19 mouse cellular contexts compared by ENCODE assay signal in the genomic region with DNA sequence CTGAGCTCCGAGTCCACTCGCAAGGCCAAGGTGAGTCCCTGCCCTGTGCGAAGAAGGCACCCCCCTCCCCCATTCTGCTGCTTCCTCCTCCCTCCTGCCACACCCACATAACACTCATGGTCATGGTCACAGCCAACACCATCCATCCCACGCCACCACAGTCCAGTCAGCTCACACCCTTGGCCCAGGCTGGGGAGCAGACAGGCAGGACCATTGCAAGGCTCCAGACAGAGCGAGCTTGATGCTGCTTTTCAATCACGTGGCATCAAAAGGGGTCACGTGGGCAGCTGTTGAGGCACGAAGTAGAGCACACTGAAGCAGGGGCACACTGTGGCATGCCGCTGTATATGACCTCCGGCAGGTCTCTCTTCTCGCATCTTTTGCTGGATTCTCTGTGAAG. TPM values are rescaled to one million over a fixed set of nuclear protein-coding genes. Genes with fewer than 3 reads are reported as not detected.
A peak's percentile ranks its signal among the peaks of the same experiment; 100 is the strongest.
DNase-seq lines count a peak whose midpoint lies in the region; ATAC-seq and TF ChIP-seq lines count a peak whose summit lies in the region.
"Had no signal": no experiment of that assay in that cellular context is flagged by ENCODE, and none has a peak within 500 bp of the region (broad histone marks: within the 10 kb centered on the region; RNA-seq: fewer than 3 reads in every experiment).

No protein-coding gene starts in this region.

- no peaks in the 10 kb centered on the region for H3K9me3 ChIP-seq in hindbrain, embryonic 10.5 days
- H3K9me3 ChIP-seq in hindbrain, postnatal 0 days (ENCODE audit: low read length), result no peaks in the 10 kb centered on the region
- no peaks in the 10 kb centered on the region for H3K9me3 ChIP-seq in neural tube, embryonic 11.5 days (ENCODE audit: control insufficient read depth, low read length)
- H3K9me3 ChIP-seq in neural tube, embryonic 15.5 days (replicated peaks), result no peaks in the 10 kb centered on the region
- H3K9me3 ChIP-seq in hindbrain, embryonic 13.5 days, result no peaks in the 10 kb centered on the region
- H3K9me3 ChIP-seq: heart, embryonic 15.5 days; midbrain, embryonic 13.5 days had no signal

- peak; percentile 62 for DNase-seq in adrenal gland, adult 2 months
- DNase-seq in adrenal gland, postnatal 36 days, result no peak
- DNase-seq in hindbrain, embryonic 10.5 days (ENCODE audit: low spot score), result no peak
- no peak for DNase-seq in hindbrain, postnatal 0 days (ENCODE audit: low spot score)
- no peak for DNase-seq in neural tube, embryonic 11.5 days (ENCODE audit: low spot score)
- DNase-seq in adrenal gland, postnatal 4 days (ENCODE audit: low spot score in 2 of 2), result no peak
- DNase-seq: gastrocnemius, postnatal 36 days; kidney, adult 9 months; liver, postnatal 0 days had no signal

- peak overlapping the region; percentile 87 for H3K27ac ChIP-seq in hindbrain, embryonic 10.5 days
- no peak overlapping the region for H3K27ac ChIP-seq in hindbrain, postnatal 0 days
- H3K27ac ChIP-seq in neural tube, embryonic 11.5 days (ENCODE audit: low read depth, low read length), result no peak overlapping the region; the same call in 1 of the 2 replicates
- no peak overlapping the region for H3K27ac ChIP-seq in neural tube, embryonic 15.5 days (replicated peaks)
- H3K27ac ChIP-seq in hindbrain, embryonic 13.5 days, result no peak overlapping the region; the same call in 1 of the 2 replicates

- H3K27me3 ChIP-seq in hindbrain, embryonic 10.5 days (ENCODE audit: insufficient read depth, poor library complexity, severe bottlenecking), result peaks cover 26% of the 10 kb centered on the region
- no peaks in the 10 kb centered on the region for H3K27me3 ChIP-seq in hindbrain, postnatal 0 days (ENCODE audit: insufficient read depth, low read length)
- no peaks in the 10 kb centered on the region for H3K27me3 ChIP-seq in neural tube, embryonic 11.5 days (ENCODE audit: control insufficient read depth, insufficient read depth, low read length)
- no peaks in the 10 kb centered on the region for H3K27me3 ChIP-seq in neural tube, embryonic 15.5 days (replicated peaks)
- 0 out of 2 replicates have a peak, but pooled peaks cover 10% of the 10 kb centered on the region for H3K27me3 ChIP-seq in hindbrain, embryonic 13.5 days
- H3K27me3 ChIP-seq: heart, embryonic 15.5 days; Patski had no signal

- H3K9ac ChIP-seq in hindbrain, postnatal 0 days (replicated peaks; ENCODE audit: low read length), result no peak overlapping the region
- no peak overlapping the region; the same call in 1 of the 2 replicates for H3K9ac ChIP-seq in neural tube, embryonic 11.5 days (ENCODE audit: low read length)
- H3K9ac ChIP-seq in neural tube, embryonic 15.5 days (replicated peaks), result no peak overlapping the region
- peak overlapping the region; percentile 71; the same call in 1 of the 2 replicates for H3K9ac ChIP-seq in hindbrain, embryonic 13.5 days
- H3K9ac ChIP-seq: liver, postnatal 0 days had no signal

- H3K4me3 ChIP-seq in hindbrain, embryonic 10.5 days, result no peak overlapping the region
- no peak overlapping the region for H3K4me3 ChIP-seq in hindbrain, postnatal 0 days (ENCODE audit: low read length)
- no peak overlapping the region for H3K4me3 ChIP-seq in neural tube, embryonic 11.5 days (ENCODE audit: low read depth, low read length)
- H3K4me3 ChIP-seq in neural tube, embryonic 15.5 days (replicated peaks), result no peak overlapping the region
- no peak overlapping the region for H3K4me3 ChIP-seq in hindbrain, embryonic 13.5 days
- H3K4me3 ChIP-seq: erythroblast, embryonic 14.5 days; midbrain, embryonic 13.5 days had no signal

- ATAC-seq in hindbrain, postnatal 0 days, result no peak
- peak; percentile 33; the same call in 1 of the 2 replicates for ATAC-seq in neural tube, embryonic 11.5 days (ENCODE audit: insufficient read depth, low FRiP score, low TSS enrichment)
- no peak for ATAC-seq in neural tube, embryonic 15.5 days (ENCODE audit: low FRiP score)
- no peak for ATAC-seq in hindbrain, embryonic 13.5 days (ENCODE audit: low FRiP score)
- ATAC-seq: liver, postnatal 0 days; Patski had no signal

- TF ChIP-seq CTCF in hindbrain, postnatal 0 days (IDR thresholded peaks at IDR 0.05; ENCODE audit: low read depth), result no peak

- H3K4me1 ChIP-seq in hindbrain, embryonic 10.5 days (replicated peaks), result peaks cover 95% of the 10 kb centered on the region
- peaks cover 22% of the 10 kb centered on the region; the same call in 1 of the 2 replicates for H3K4me1 ChIP-seq in hindbrain, postnatal 0 days (ENCODE audit: insufficient read depth, low read length)
- H3K4me1 ChIP-seq in neural tube, embryonic 11.5 days (ENCODE audit: control insufficient read depth, insufficient read depth, low read length), result peaks cover 31% of the 10 kb centered on the region
- peaks cover 36% of the 10 kb centered on the region for H3K4me1 ChIP-seq in neural tube, embryonic 15.5 days
- H3K4me1 ChIP-seq in hindbrain, embryonic 13.5 days (replicated peaks), result peaks cover 64% of the 10 kb centered on the region

- WGBS in hindbrain, embryonic 10.5 days, result 75% methylated on average over 11 of the region's 11 CpGs
- 81% methylated on average over 11 of the region's 11 CpGs for WGBS in hindbrain, postnatal 0 days
- WGBS in neural tube, embryonic 11.5 days, result 84% methylated on average over 11 of the region's 11 CpGs
- 74% methylated on average over 11 of the region's 11 CpGs for WGBS in neural tube, embryonic 15.5 days
- 75% methylated on average over 11 of the region's 11 CpGs for whole genome bisulfite sequencing in hindbrain, embryonic 13.5 days

- peaks cover 55% of the 10 kb centered on the region for H3K36me3 ChIP-seq in hindbrain, embryonic 10.5 days
- peaks cover 29% of the 10 kb centered on the region for H3K36me3 ChIP-seq in hindbrain, postnatal 0 days (ENCODE audit: insufficient read depth, low read length)
- 0 out of 2 replicates have a peak, but pooled peaks cover 3% of the 10 kb centered on the region for H3K36me3 ChIP-seq in neural tube, embryonic 11.5 days (ENCODE audit: control insufficient read depth, insufficient read depth, low read length)
- peaks cover 45% of the 10 kb centered on the region for H3K36me3 ChIP-seq in neural tube, embryonic 15.5 days
- peaks cover 57% of the 10 kb centered on the region for H3K36me3 ChIP-seq in hindbrain, embryonic 13.5 days

- H3K4me2 ChIP-seq in hindbrain, postnatal 0 days (ENCODE audit: low read depth, low read length), result no peak overlapping the region
- H3K4me2 ChIP-seq in neural tube, embryonic 11.5 days (ENCODE audit: low read depth), result no peak overlapping the region
- H3K4me2 ChIP-seq in neural tube, embryonic 15.5 days, result no peak overlapping the region
- H3K4me2 ChIP-seq in hindbrain, embryonic 13.5 days, result no peak overlapping the region

RNA-seq across cellular contexts. Expression of a gene that starts 7.3 kb away (rescaled TPM):
- 100 to 1,000 TPM in 1 of 2 experiments, 10 to 100 TPM in 1; 81.6 to 102 TPM for total RNA-seq in adrenal gland, adult 2 months (2021)
- 344 and 374 TPM in 2 replicates for polyA plus RNA-seq in adrenal gland, adult 2 months (2012; rRNA removed)
- 10 to 100 TPM; 78.2 to 96.3 TPM for total RNA-seq in adrenal gland, postnatal 36 days (2021)
- 66.4 and 73.5 TPM in 2 replicates for polyA plus RNA-seq in hindbrain, embryonic 10.5 days (2016; fragmentation: Nextera tagmentation; extraction: Ambion mirVana)
- 144 and 155 TPM in 2 replicates for total RNA-seq in hindbrain, postnatal 0 days (2014; rRNA removed)
- polyA plus RNA-seq in hindbrain, postnatal 0 days (2015; fragmentation: Nextera tagmentation; extraction: Ambion mirVana), result 144 and 161 TPM in 2 replicates
- 74.6 and 78.1 TPM in 2 replicates for polyA plus RNA-seq in neural tube, embryonic 11.5 days (2014; fragmentation: Nextera tagmentation; extraction: Ambion mirVana)
- polyA plus RNA-seq in neural tube, embryonic 15.5 days (2015; fragmentation: Nextera tagmentation; extraction: Ambion mirVana), result 141 and 158 TPM in 2 replicates
- polyA plus RNA-seq in hindbrain, embryonic 13.5 days (2015; fragmentation: Nextera tagmentation; extraction: Ambion mirVana), result 114 and 116 TPM in 2 replicates
- total RNA-seq in adrenal gland, postnatal 4 days (2021), result 100 to 1,000 TPM; 107 to 113 TPM

RNA-seq across cellular contexts. Expression of a gene that starts 29.5 kb away (rescaled TPM):
- total RNA-seq in adrenal gland, adult 2 months (2021), result 10 to 100 TPM; 59.0 to 63.2 TPM
- polyA plus RNA-seq in adrenal gland, adult 2 months (2012; rRNA removed), result 342 and 389 TPM in 2 replicates
- total RNA-seq in adrenal gland, postnatal 36 days (2021), result 10 to 100 TPM; 38.8 to 57.7 TPM
- polyA plus RNA-seq in hindbrain, embryonic 10.5 days (2016; fragmentation: Nextera tagmentation; extraction: Ambion mirVana), result 1.4 and 1.5 TPM in 2 replicates
- total RNA-seq in hindbrain, postnatal 0 days (2014; rRNA removed), result 95.4 and 114 TPM in 2 replicates
- polyA plus RNA-seq in hindbrain, postnatal 0 days (2015; fragmentation: Nextera tagmentation; extraction: Ambion mirVana), result 3.7 and 5.3 TPM in 2 replicates
- 1.9 and 2.5 TPM in 2 replicates for polyA plus RNA-seq in neural tube, embryonic 11.5 days (2014; fragmentation: Nextera tagmentation; extraction: Ambion mirVana)
- 3.2 and 3.8 TPM in 2 replicates for polyA plus RNA-seq in neural tube, embryonic 15.5 days (2015; fragmentation: Nextera tagmentation; extraction: Ambion mirVana)
- 2.2 and 3.1 TPM in 2 replicates for polyA plus RNA-seq in hindbrain, embryonic 13.5 days (2015; fragmentation: Nextera tagmentation; extraction: Ambion mirVana)
- 10 to 100 TPM; 52.8 to 53.8 TPM for total RNA-seq in adrenal gland, postnatal 4 days (2021)

RNA-seq across cellular contexts. Expression of a gene that starts 30.0 kb away (rescaled TPM):
- 100 to 1,000 TPM; 218 to 366 TPM for total RNA-seq in adrenal gland, adult 2 months (2021)
- 391 and 410 TPM in 2 replicates for polyA plus RNA-seq in adrenal gland, adult 2 months (2012; rRNA removed)
- total RNA-seq in adrenal gland, postnatal 36 days (2021), result 100 to 1,000 TPM; 276 to 330 TPM
- polyA plus RNA-seq in hindbrain, embryonic 10.5 days (2016; fragmentation: Nextera tagmentation; extraction: Ambion mirVana), result 7.7 and 10.9 TPM in 2 replicates
- total RNA-seq in hindbrain, postnatal 0 days (2014; rRNA removed), result 75.1 and 79.9 TPM in 2 replicates
- polyA plus RNA-seq in hindbrain, postnatal 0 days (2015; fragmentation: Nextera tagmentation; extraction: Ambion mirVana), result 64.4 and 67.0 TPM in 2 replicates
- polyA plus RNA-seq in neural tube, embryonic 11.5 days (2014; fragmentation: Nextera tagmentation; extraction: Ambion mirVana), result 7.5 and 7.8 TPM in 2 replicates
- 16.9 and 37.0 TPM in 2 replicates for polyA plus RNA-seq in neural tube, embryonic 15.5 days (2015; fragmentation: Nextera tagmentation; extraction: Ambion mirVana)
- polyA plus RNA-seq in hindbrain, embryonic 13.5 days (2015; fragmentation: Nextera tagmentation; extraction: Ambion mirVana), result 10.7 and 17.0 TPM in 2 replicates
- 100 to 1,000 TPM; 217 to 242 TPM for total RNA-seq in adrenal gland, postnatal 4 days (2021)

RNA-seq across cellular contexts. Expression of a gene that starts 32.8 kb away (rescaled TPM):
- 1 to 10 TPM in 1 of 2 experiments, under 1 TPM in 1; 0.59 to 3.3 TPM for total RNA-seq in adrenal gland, adult 2 months (2021)
- polyA plus RNA-seq in adrenal gland, adult 2 months (2012; rRNA removed), result 3.5 and 4.7 TPM in 2 replicates
- total RNA-seq in adrenal gland, postnatal 36 days (2021), result 1 to 10 TPM; 1.2 to 2.3 TPM
- not detected in 2 replicates for polyA plus RNA-seq in hindbrain, embryonic 10.5 days (2016; fragmentation: Nextera tagmentation; extraction: Ambion mirVana)
- total RNA-seq in hindbrain, postnatal 0 days (2014; rRNA removed), result 0.25 and 0.42 TPM in 2 replicates
- 0.32 and 0.44 TPM in 2 replicates for polyA plus RNA-seq in hindbrain, postnatal 0 days (2015; fragmentation: Nextera tagmentation; extraction: Ambion mirVana)
- polyA plus RNA-seq in neural tube, embryonic 11.5 days (2014; fragmentation: Nextera tagmentation; extraction: Ambion mirVana), result not detected in 2 replicates
- 0.05 and 0.69 TPM in 2 replicates for polyA plus RNA-seq in neural tube, embryonic 15.5 days (2015; fragmentation: Nextera tagmentation; extraction: Ambion mirVana)
- polyA plus RNA-seq in hindbrain, embryonic 13.5 days (2015; fragmentation: Nextera tagmentation; extraction: Ambion mirVana), result 0.23 and 0.31 TPM in 2 replicates
- 10 to 100 TPM in 1 of 2 experiments, 1 to 10 TPM in 1; 1.8 to 22.4 TPM for total RNA-seq in adrenal gland, postnatal 4 days (2021)
- total RNA-seq: gastrocnemius, postnatal 36 days had no signal

RNA-seq across cellular contexts. Expression of a gene that starts 40.0 kb away (rescaled TPM):
- not detected for total RNA-seq in adrenal gland, adult 2 months (2021)
- not detected in 2 replicates for polyA plus RNA-seq in adrenal gland, adult 2 months (2012; rRNA removed)
- not detected for total RNA-seq in adrenal gland, postnatal 36 days (2021)
- polyA plus RNA-seq in hindbrain, embryonic 10.5 days (2016; fragmentation: Nextera tagmentation; extraction: Ambion mirVana), result not detected in 2 replicates
- not detected in 2 replicates for total RNA-seq in hindbrain, postnatal 0 days (2014; rRNA removed)
- not detected in 2 replicates for polyA plus RNA-seq in hindbrain, postnatal 0 days (2015; fragmentation: Nextera tagmentation; extraction: Ambion mirVana)
- polyA plus RNA-seq in neural tube, embryonic 11.5 days (2014; fragmentation: Nextera tagmentation; extraction: Ambion mirVana), result not detected in 2 replicates
- not detected in 2 replicates for polyA plus RNA-seq in neural tube, embryonic 15.5 days (2015; fragmentation: Nextera tagmentation; extraction: Ambion mirVana)
- polyA plus RNA-seq in hindbrain, embryonic 13.5 days (2015; fragmentation: Nextera tagmentation; extraction: Ambion mirVana), result not detected in 2 replicates
- total RNA-seq in adrenal gland, postnatal 4 days (2021), result not detected
- total RNA-seq: gastrocnemius, postnatal 36 days; layer of hippocampus, adult 18-20 months; left cerebral cortex, adult 8-10 months had no signal
- polyA plus RNA-seq: erythroblast, embryonic 14.5 days; heart, embryonic 15.5 days; limb, embryonic 14.5 days; liver, postnatal 0 days; midbrain, embryonic 13.5 days; Patski; small intestine, adult 2 months had no signal

Comparison
In these comparisons a context has a peak if more than half of its experiments do, and no peak if none do; other contexts are left out.
1. RNA of a gene that starts 29.5 kb away (polyA plus RNA-seq): 342 to 389 TPM in adrenal gland, adult 2 months; 3.7 to 5.3 TPM in hindbrain, postnatal 0 days, 3.2 to 3.8 TPM in neural tube, embryonic 15.5 days, 2.2 to 3.1 TPM in hindbrain, embryonic 13.5 days, 1.9 to 2.5 TPM in neural tube, embryonic 11.5 days and 1.4 to 1.5 TPM in hindbrain, embryonic 10.5 days; every median in the first group is over 10 times any median in the second.